Mouse (Mus musculus) G1E (cell line): ENCODE data around the gene Tsc1.

Source experiments
- CTCF ChIP-seq: IDR thresholded peaks from 2 replicates; pipeline ENCODE4 v1.5.1; 2012; ENCODE audit warnings: low read depth, low read length, inconsistent platforms, mixed read lengths
- GATA1 ChIP-seq: IDR thresholded peaks from 2 replicates; pipeline ENCODE4 v1.6.1; 2012; ENCODE audit warnings: borderline replicate concordance, low read length, inconsistent platforms, mixed read lengths

- TF ChIP-seq CTCF: no peak
- TF ChIP-seq GATA1: no peak
These were observed 2.1 kb upstream of the Tsc1 start for GRCm38 (mm10) chr2:28638886-28639285.
